Mouse (Mus musculus) monocyte, adult 59 days (primary cell): ENCODE measurements around the gene Skint7. TPM values are rescaled to one million over a fixed set of nuclear protein-coding genes. Genes with fewer than 3 reads are reported as not detected.

Source experiments
- total RNA-seq, 2 experiments: library from RNA; stranded (reverse); gene quantifications; one replicate each; pipeline ENCODE4 v1.2.4; 2023

The Skint7 gene
- not detected for total RNA-seq

DNA sequence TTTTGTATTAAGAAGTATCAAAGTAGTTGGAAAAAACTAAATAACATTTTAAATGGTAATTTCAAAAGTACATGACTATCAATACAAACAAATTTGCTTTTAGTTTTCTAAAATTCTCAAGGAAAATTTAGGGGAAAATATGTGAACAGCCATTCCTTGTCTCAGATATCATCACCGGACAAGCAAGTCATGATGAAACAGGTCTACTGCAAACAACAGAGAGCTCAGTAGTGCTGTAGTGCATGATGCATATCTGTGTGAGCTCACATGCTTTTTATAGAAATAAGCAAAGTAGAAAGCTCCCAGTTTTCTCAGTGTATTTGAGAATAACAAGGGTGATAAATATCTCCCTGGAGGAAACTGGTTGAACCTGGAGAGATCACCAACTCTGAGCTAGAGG, at the start of gene Skint7:
Skint7 (plus strand) TSS at position 301 of the 400 bp plus-strand sequence.

DNA sequence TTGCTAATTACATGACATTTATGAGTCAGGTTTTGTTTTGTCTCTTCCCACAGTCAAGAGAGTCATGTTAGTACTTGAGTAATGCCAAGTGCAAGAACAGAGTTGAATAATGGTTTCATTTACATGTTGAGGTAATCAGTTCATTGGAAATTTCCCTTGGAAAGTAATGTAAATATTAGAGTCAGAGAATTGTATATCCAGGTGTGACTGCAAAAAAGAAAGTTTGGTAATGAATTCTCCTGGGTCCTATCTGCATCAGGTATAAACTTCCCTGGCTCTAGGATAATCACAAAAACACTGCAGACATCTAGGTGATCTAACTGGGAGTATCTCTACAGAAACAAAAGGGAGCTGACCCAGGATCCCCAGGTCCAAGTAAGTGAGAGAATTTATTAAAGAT, 33.2 kb downstream of the Skint7 start, which contains the start of gene Skint1:
Skint1 (plus strand) TSS at position 301 of the 400 bp plus-strand sequence.

Other genes starting within 250 kb of the Skint7 start
- not detected for gene Slc5a9, start 70.0 kb upstream of the Skint7 start, total RNA-seq
- gene Skint8, start 53.5 kb upstream of the Skint7 start, total RNA-seq: not detected
- gene Skint1, start 33.3 kb downstream of the Skint7 start, total RNA-seq: not detected
- not detected for gene Skint4, start 99.1 kb downstream of the Skint7 start, total RNA-seq